Mouse (Mus musculus) megakaryocyte, embryonic 14.5 days (primary cell): ENCODE measurements around the gene Kcna7.

Source experiments
- FLI1 ChIP-seq: IDR thresholded peaks from 2 replicates; pipeline ENCODE4 v1.6.1; 2012; ENCODE audit warnings: low read length, inconsistent platforms, mixed read lengths
- GATA1 ChIP-seq: IDR thresholded peaks from 3 replicates; pipeline ENCODE4 v1.6.1; 2012; ENCODE audit warnings: mixed read lengths, low read length, inconsistent platforms, borderline replicate concordance

- TF ChIP-seq GATA1, result no peak
- no peak for TF ChIP-seq FLI1
Observed at GRCm38 (mm10) chr7:45456721-45457203, 51.3 kb downstream of the Kcna7 start.
